Mouse (Mus musculus) kidney, postnatal 10 days (tissue): ENCODE data around the gene Tmem169.

Source experiments
- DNase-seq: peaks from one replicate; pipeline ENCODE4 v3.0.0; 2021; ENCODE audit warnings: mixed read lengths

Tmem169 gene

DNA sequence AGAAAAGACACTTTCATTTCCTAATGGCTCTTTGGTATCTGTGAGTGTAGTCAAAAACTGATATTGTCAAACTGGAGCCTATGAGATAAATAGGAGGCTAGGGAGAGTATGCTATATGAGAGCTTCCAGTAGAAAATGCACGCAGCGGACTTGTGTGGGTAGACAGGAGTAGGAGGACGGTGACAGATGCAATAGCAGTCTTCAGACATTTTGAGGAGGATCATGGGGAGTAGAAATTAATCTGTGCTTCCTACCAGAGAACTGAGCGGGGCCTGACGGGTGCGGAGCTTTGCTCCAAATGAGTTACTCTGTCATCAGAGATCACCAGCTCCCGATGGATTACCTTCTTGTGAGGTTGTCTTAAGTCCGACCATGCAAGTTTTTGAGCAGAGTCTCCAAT lies 52.6 kb downstream of the Tmem169 start:
- no peak for DNase-seq

DNA sequence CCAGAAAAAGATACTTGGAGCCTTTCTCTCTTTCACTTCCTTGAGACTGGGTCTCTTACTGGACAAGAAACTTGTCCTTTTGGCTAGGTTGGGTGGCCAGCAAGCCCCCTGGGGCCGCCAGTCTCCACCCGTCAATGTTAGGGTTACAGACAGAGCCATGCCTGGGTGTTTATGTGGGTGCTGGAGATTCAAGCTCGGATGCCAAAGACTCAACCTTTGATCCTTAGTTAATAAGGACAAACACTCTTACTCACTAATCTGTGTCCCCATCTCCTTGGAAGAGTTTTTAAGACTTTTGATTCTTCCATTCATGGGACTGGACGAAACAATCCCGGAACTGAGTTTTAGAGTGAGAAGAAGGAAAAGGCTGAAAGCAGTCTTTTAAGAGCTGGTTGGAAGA lies 54.2 kb downstream of the Tmem169 start:
- DNase-seq, result no peak

DNA sequence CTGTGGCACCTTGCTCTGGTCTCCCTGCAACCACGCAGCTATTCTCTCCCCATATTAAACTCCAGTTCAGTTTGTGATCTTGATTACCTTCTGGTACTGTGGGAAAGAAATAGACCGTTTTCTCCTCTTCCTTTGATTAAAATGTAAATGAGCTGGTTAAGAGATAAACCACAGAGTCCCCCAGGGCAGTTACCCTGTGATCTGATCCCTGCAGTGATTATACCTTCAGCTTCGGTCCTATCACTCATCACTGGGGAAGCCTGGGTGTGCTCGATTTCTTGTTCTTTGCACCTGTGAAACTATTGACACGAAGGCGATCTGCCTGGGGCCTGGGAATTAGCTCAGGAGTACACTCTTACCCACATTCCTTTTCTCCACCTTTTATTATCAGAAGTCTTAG lies 63.7 kb downstream of the Tmem169 start:
- no peak for DNase-seq
